Mouse (Mus musculus): ENCODE data around the gene Olfm2.

Olfm2 gene

DNA sequence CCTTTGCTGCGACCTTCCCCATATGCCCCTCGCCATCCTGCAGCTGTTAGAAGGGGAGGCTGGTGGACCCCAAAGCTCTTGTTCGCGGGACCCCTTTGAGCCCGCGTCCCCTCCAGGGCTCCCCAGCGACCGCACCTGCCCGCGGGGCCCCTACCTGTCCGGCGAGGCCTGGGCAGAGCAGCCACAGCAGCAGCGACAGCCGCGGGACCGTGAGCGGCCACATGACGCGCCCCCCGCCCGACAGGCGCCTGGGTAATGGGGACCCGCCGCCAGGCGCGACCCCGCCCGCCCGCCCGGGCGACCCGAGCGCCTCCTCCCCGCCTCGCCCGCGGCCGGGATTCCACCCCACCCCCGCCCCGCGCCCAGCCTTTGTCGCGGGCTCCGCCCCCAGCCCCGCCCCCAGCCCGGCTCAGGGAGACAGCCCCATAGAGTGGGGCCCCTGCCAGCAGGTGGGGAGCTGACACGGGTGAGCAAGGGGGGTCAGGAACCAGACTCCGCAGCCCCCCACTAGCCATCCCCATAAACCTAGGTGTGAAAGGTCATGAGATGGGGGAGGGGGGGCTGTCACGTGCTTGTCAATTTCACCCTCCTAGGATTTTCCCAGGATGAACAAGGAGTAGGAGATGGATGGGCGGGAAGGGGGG is at the start of gene Olfm2:
Gene Olfm2 (minus strand): TSS at position 333 of the 644 bp plus-strand sequence.
- no peak for DNase-seq

GRCm38 (mm10) chr9:20794108-20794806 is 48.1 kb upstream of the Olfm2 start:
- peak; percentile 84 for DNase-seq

DNA sequence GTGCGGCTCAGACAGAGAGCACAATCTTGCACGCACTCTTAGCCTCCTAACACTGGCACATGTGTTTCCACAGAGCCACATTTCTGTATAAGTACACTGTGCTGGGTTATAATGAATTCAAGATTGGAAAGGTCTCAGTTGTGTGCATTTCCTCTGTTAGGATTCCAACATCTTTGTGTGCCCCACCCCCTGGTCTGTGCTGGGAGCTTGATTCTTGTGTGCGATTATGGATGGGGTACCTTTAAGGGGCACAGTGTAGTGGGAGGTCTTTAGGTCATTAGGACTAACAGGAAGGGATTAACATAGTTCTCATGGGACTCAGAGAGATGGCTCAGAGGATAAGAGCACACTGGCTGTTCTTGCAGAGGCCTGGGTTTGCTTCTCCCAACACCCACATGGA is 44.2 kb upstream of the Olfm2 start:
- no peak for DNase-seq

GRCm38 (mm10) chr9:20789651-20790050 is 43.5 kb upstream of the Olfm2 start:
- no peak for DNase-seq

- no peak for DNase-seq
Measured at GRCm38 (mm10) chr9:20787992-20788391, 41.8 kb upstream of the Olfm2 start.

DNA sequence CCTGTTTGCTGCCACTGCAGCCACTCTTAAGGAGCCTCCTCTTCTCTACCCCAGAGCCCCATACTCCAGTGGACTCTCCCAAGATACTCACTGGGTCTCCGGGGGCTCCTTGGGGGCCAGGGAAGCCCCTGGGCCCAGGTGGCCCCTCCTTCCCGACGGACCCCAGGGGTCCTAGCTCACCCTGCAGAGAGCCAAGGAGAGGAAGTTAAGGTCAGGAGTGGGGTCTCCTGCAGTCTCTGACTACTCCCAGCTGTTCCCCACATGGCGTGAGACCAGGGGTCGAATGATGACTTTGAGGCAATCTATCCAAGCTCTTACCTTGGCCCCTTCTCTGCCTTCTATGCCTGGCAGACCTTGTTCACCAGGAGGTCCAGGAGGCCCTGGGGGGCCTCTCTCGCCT is 38.9 kb upstream of the Olfm2 start:
- DNase-seq, result no peak

DNA sequence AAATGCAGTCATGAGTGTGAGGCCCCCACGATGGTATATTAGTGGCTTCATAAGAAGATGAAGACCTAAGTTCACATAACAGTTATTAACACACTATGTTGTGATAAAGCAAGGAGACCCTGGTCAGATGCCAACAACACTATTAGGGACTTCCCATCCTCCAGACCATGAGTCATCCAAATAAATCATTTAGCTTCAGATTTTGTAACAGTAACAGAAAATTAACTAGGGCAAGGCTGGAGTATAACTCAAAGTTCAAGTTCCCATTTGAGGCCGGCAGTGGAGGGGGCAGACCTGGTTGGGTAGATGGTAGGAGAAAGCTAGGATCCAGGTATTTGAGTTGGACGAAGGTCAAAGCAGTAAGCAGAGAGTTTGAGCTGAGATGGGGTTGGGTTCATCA is 35.1 kb upstream of the Olfm2 start:
- DNase-seq, result no peak

- no peak for DNase-seq
Measured at GRCm38 (mm10) chr9:20765274-20765673, 19.1 kb upstream of the Olfm2 start.

DNA sequence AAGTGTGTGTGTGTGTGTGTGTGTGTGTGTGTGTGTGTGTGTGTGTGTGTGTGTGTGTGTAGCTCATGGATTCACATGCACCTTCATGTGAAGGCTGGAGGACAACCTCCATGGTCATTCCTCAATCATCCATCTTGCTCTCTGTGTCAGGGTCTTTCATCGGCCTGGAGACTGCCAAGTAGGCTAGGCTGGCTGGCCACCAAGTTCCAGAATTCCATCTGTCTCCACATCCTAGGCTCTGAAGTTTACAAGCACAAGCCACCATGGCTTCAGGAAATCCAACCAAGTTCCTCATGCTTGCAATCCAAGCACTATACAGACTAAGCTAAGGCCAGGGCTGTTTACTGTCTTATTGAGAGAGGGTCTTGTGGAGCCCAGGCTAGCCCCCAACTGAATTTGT is 16.9 kb upstream of the Olfm2 start:
- no peak for DNase-seq

GRCm38 (mm10) chr9:20762197-20762961 is 16.2 kb upstream of the Olfm2 start:
- no peak for DNase-seq

DNA sequence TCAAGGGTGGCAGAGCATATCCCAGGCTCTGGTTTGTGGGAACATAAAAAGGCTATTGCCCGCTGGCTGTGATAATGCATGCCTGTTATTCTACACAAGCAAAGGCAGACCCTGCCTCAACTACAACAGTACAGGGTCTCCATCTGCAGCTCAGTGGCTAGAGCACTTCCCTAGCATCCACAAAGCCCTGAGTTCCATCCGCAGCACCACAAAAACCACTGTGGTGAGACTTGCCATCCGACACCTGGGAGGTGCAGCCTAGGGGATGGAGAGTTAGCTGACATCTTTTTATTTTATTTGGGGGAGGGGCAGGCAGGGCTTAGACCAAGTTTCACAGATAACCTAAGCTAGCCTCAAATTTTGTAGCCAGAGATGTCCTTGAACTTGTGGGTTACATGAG is 15.2 kb upstream of the Olfm2 start:
- DNase-seq, result no peak

- no peak for DNase-seq
Measured at GRCm38 (mm10) chr9:20760813-20761212, 14.7 kb upstream of the Olfm2 start.

- DNase-seq, result no peak
Measured at GRCm38 (mm10) chr9:20758896-20759295, 12.7 kb upstream of the Olfm2 start.

DNA sequence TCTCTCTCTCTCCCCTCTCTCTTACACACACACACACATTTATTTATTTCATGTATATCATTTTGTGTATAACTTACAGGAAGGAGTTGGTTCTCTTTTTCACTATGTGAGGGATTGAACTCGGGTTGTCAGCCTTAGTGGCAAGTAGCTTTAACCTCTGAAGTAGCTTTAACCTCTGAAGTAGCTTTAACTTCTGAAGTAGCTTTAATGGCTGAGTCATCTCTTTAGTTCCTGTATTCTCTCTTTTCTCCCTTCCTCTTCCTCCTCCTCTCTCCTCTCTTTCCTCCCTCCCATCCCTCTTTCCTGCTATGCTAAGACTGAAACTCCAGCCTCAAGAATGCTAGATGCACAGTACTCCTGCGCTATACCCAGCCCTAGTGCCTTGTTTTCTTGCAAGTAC is 12.1 kb upstream of the Olfm2 start:
- no peak for DNase-seq

- DNase-seq, result no peak
Measured at GRCm38 (mm10) chr9:20757087-20757955, 11.2 kb upstream of the Olfm2 start.

GRCm38 (mm10) chr9:20756081-20756700 is 10.0 kb upstream of the Olfm2 start:
- DNase-seq, result no peak

DNA sequence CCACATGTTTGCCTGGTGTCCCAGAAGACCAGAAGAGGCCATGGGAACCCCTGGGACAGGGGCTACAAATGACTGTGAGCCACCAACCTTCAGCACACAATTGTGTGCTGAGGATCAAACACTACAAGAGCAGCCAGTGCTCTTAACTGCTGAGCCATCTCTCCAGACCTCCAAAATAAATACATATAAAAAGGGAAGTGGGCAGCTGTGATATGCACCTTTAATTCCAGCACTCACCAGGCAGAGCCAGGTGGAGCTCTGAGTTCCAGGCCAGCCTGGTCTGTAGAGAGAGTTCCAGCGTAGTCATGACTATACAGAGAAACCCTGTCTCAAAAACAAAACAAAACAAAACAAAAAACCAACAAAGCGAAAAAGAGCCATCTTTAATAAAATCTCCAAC is 8.2 kb upstream of the Olfm2 start:
- no peak for DNase-seq

GRCm38 (mm10) chr9:20751477-20752029 is 5.4 kb upstream of the Olfm2 start:
- DNase-seq, result no peak

DNA sequence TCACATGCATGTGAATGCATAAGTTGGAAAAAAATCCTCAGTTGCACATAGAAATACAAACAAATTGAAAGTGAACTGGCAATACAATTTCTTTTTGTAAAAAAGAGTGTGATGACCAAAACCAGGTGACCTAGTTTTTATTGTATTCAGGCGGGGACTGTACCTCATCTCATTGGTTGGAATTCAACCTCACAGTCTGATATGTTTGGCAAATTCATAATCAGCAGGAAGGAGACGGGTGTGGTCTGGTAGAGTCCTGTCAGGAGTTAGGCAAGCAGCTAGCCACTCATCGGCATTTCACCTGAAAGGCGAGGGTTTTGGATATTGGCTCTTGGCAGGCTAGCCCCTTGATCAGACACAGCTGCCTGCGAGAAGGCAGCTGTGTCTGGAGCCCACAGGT is 3.1 kb upstream of the Olfm2 start:
- DNase-seq, result no peak

DNA sequence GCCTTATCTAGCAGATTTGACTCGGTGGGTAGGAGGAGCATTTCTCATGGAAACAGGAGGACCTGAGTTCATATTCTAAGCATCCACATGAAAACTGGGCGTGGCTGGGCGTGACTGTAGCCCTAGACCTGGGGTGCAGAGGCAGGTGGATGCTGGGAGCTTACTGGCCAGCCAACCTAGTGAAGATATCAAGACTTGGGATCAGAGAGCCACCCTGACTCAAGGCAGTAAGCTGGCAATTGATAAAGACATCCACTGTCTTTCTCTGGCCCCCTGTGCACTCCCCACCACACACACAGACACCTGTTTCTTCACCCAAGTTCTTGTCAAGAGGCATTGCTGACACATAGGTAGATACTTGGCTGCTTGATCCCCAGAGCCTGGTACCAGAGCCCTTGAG is 2.4 kb upstream of the Olfm2 start:
- no peak for DNase-seq

- no peak for DNase-seq
Measured at GRCm38 (mm10) chr9:20747682-20748081, 1.5 kb upstream of the Olfm2 start.
